Mouse (Mus musculus): ENCODE measurements around the gene Lce3e. TPM values are rescaled to one million over a fixed set of nuclear protein-coding genes. Genes with fewer than 3 reads are reported as not detected.

The Lce3e gene
- polyA plus RNA-seq (2015; fragmentation: Nextera tagmentation; extraction: Ambion mirVana): not detected in 2 replicates

DNA sequence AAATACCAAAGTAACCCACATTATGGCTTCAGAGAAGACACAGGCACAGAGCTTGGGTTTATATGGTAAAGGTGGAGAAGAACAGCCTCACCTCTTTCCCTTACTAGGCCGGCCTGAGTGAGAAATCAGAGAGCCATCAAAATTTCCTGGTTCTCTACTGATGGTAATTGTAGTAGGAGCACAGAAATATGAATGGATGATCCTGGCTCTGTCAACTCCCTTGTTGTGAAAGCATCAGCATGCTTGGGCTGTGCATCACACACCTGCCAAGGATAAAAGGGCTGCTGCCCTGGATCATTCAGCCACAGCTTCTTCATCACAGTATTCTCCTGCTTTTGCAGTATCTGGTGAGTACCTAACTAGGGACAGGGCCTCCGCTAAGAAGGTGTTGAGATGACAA, at the start of gene Lce3e:
TSS of gene Lce3e (plus strand) at position 301 of the 400 bp plus-strand sequence.
- no peaks in the 10 kb centered on the region for H3K4me1 ChIP-seq (replicated peaks; ENCODE audit: control insufficient read depth, insufficient read depth, low read length)
- no peak within 1 kb of the TSS for H3K27ac ChIP-seq (ENCODE audit: low read length)
- H3K36me3 ChIP-seq (ENCODE audit: control insufficient read depth, insufficient read depth): no peaks in the 10 kb centered on the region
- no peak within 1 kb of the TSS for H3K4me3 ChIP-seq (replicated peaks; ENCODE audit: low read length)
- no peaks in the 10 kb centered on the region for H3K27me3 ChIP-seq (replicated peaks; ENCODE audit: control insufficient read depth, insufficient read depth, low read length)
- ATAC-seq: no peak
- no peaks in the 10 kb centered on the region for H3K9me3 ChIP-seq (ENCODE audit: control insufficient read depth, low read length)
- H3K9ac ChIP-seq (replicated peaks; ENCODE audit: low read depth, low read length): no peak within 1 kb of the TSS
- no peak within 1 kb of the TSS for H3K4me2 ChIP-seq (ENCODE audit: low read length)
- WGBS: 88% methylated on average over 2 of the region's 2 CpGs

DNA sequence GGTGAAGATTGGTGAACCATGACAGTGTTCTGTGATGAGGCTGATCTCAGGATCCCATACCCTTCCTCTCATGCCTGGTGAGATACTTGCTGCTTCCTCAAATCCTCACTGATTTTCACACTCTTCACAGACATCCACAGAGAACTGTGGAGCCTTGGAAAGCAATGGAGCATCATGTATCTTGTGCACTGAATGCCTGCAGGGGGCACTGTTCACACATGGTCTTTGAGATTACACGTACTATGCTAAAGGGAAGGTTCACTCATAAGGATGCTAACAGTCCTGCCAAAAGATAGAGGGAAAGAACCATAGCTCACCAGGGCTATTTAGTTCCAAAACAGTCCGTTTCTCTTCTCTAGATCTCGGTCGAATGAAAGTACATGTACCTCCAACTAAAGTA, 46.5 kb upstream of the Lce3e start:
- 61% methylated on average over 4 of the region's 4 CpGs for WGBS
- no peak overlapping the region for H3K4me3 ChIP-seq (replicated peaks; ENCODE audit: low read length)
- no peaks in the 10 kb centered on the region for H3K36me3 ChIP-seq (ENCODE audit: control insufficient read depth, insufficient read depth)
- H3K4me2 ChIP-seq (ENCODE audit: low read length): no peak overlapping the region
- H3K27me3 ChIP-seq (replicated peaks; ENCODE audit: control insufficient read depth, insufficient read depth, low read length): no peaks in the 10 kb centered on the region
- H3K9me3 ChIP-seq (ENCODE audit: control insufficient read depth, low read length): no peaks in the 10 kb centered on the region
- no peak overlapping the region for H3K27ac ChIP-seq (ENCODE audit: low read length)
- H3K9ac ChIP-seq (replicated peaks; ENCODE audit: low read depth, low read length): no peak overlapping the region
- no peaks in the 10 kb centered on the region for H3K4me1 ChIP-seq (replicated peaks; ENCODE audit: control insufficient read depth, insufficient read depth, low read length)
- ATAC-seq: no peak

DNA sequence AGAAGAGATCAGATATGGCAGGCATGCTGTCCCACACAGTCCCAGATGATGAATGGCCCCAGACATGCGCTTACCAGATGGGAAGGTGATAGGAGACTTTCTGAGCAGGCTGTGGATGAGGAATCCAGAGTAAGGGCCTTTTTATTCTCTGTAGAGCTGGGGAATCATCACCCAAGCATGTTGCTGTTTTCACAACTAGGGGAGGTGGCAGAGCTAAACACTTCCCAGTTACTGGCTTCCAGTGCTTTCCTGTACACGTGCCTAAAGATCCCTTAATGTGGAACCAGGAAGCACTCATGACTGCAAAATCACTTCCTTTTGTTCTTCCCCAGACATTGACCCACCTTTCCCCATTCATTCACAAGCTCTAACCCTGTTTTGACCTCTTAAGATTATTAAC, 40.7 kb upstream of the Lce3e start, which contains the start of gene Lce3a:
TSS of gene Lce3a (minus strand) at position 101 of the 400 bp plus-strand sequence.
- Histone ChIP-seq H3K4me1 (replicated peaks; ENCODE audit: control insufficient read depth, insufficient read depth, low read length) (no peaks in the 10 kb centered on the region), H3K27me3 (replicated peaks; ENCODE audit: control insufficient read depth, insufficient read depth, low read length) (no peaks in the 10 kb centered on the region), H3K36me3 (ENCODE audit: control insufficient read depth, insufficient read depth) (no peaks in the 10 kb centered on the region), H3K9ac (replicated peaks; ENCODE audit: low read depth, low read length) (no peak within 1 kb of the TSS), H3K4me2 (ENCODE audit: low read length) (no peak within 1 kb of the TSS), H3K27ac (ENCODE audit: low read length) (no peak within 1 kb of the TSS), H3K9me3 (ENCODE audit: control insufficient read depth, low read length) (no peaks in the 10 kb centered on the region), H3K4me3 (replicated peaks; ENCODE audit: low read length) (no peak within 1 kb of the TSS)
- 76% methylated on average over 2 of the region's 2 CpGs for WGBS
- no peak for ATAC-seq

DNA sequence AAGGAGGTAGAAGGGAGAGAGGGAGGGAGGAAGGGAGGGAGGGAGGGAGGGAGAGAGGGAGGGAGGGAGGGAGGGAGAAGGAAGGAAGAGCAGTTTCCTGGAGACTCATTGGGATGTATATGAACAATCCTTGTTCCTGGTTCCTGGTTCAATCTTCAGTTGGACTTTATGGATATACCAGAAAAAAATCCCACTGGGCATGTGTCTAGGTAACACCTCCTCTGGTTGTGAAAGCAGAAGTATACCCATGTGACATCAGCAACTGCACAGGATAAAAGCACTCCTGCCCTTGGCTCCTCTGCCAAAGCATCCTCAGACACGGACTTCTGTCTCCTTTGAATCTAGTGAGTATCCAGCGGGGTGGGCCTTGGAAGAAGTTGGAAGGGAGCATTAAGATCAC, 34.2 kb upstream of the Lce3e start, which contains the start of gene Lce3b:
TSS of gene Lce3b (plus strand) at position 301 of the 400 bp plus-strand sequence.
- no peak for ATAC-seq
- H3K9ac ChIP-seq (replicated peaks; ENCODE audit: low read depth, low read length): no peak within 1 kb of the TSS
- no peak within 1 kb of the TSS for H3K27ac ChIP-seq (ENCODE audit: low read length)
- 64% methylated on average over 2 of the region's 2 CpGs for WGBS
- no peak within 1 kb of the TSS for H3K4me3 ChIP-seq (replicated peaks; ENCODE audit: low read length)
- H3K9me3 ChIP-seq (ENCODE audit: control insufficient read depth, low read length): no peaks in the 10 kb centered on the region
- H3K27me3 ChIP-seq (replicated peaks; ENCODE audit: control insufficient read depth, insufficient read depth, low read length): no peaks in the 10 kb centered on the region
- H3K4me1 ChIP-seq (replicated peaks; ENCODE audit: control insufficient read depth, insufficient read depth, low read length): no peaks in the 10 kb centered on the region
- H3K36me3 ChIP-seq (ENCODE audit: control insufficient read depth, insufficient read depth): no peaks in the 10 kb centered on the region
- H3K4me2 ChIP-seq (ENCODE audit: low read length): no peak within 1 kb of the TSS

DNA sequence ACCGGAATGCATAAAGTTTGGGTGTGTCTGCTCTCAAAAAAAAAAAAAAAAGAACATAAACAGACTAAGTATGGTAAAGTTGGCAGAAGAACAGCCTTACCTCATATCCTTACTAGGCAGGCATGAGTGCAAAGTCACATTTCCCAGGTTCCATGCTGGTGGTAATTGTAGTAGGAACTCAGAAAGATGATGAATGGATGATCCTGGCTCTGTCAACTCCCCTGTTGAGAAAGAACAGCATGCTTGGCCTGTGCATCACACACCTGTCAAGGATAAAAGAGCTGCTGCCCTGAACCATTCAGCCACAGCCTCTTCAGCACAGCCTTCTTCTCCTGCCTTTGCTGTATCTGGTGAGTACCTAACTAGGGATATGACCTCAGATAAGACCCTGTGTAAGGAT, 22.7 kb upstream of the Lce3e start, which contains the start of gene Lce3c:
TSS of gene Lce3c (plus strand) at position 301 of the 400 bp plus-strand sequence.
- Histone ChIP-seq H3K4me1 (replicated peaks; ENCODE audit: control insufficient read depth, insufficient read depth, low read length) (no peaks in the 10 kb centered on the region), H3K9ac (replicated peaks; ENCODE audit: low read depth, low read length) (no peak within 1 kb of the TSS), H3K27ac (ENCODE audit: low read length) (no peak within 1 kb of the TSS), H3K4me3 (replicated peaks; ENCODE audit: low read length) (no peak within 1 kb of the TSS), H3K27me3 (replicated peaks; ENCODE audit: control insufficient read depth, insufficient read depth, low read length) (no peaks in the 10 kb centered on the region), H3K4me2 (ENCODE audit: low read length) (no peak within 1 kb of the TSS), H3K9me3 (ENCODE audit: control insufficient read depth, low read length) (no peaks in the 10 kb centered on the region), H3K36me3 (ENCODE audit: control insufficient read depth, insufficient read depth) (no peaks in the 10 kb centered on the region)
- no peak for ATAC-seq
- whole genome bisulfite sequencing: 83% methylated on average over 1 of the region's 1 CpGs

DNA sequence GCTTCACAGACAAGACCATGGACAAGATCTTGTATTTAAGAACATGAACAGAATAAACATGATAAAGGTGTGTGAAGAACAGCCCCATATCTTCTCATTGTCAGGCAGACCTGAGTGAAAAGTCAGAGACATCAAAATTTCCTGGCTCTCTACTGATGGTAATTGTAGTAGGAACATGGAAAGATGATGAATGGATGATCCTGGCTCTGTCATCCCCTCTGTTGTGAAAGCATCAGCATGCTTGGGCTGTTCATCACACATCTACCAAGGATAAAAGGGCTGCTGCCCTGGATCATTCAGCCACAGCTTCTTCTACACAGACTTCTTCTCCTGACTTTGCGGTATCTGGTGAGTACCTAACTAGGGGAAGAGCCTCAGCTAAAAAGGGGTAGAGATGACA, 9.8 kb upstream of the Lce3e start, which contains the start of gene Lce3d:
TSS of gene Lce3d (plus strand) at position 301 of the 400 bp plus-strand sequence.
- 96% methylated on average over 1 of the region's 1 CpGs for WGBS

DNA sequence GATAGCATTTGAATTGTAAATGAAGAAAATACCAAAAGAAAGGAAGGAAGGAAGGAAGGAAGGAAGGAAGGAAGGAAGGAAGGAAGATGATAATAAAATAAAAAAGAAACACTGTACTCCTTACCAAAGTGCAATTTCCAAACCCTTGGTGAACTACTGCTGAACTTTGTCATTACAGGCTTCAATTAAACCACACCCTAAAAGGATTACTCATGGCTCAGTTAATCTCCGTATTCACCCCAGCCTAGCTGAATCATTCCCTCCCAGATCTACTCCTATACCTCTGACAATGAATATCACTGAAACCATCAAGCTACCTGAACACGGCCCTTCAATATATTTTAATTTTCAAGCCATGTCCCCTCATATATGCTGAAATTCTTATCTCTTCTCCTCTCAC, 11.6 kb downstream of the Lce3e start:
- no peaks in the 10 kb centered on the region for H3K4me1 ChIP-seq (replicated peaks; ENCODE audit: control insufficient read depth, insufficient read depth, low read length)
- 76% methylated on average over 2 of the region's 2 CpGs for WGBS
- H3K27ac ChIP-seq (ENCODE audit: low read length): no peak overlapping the region
- H3K9me3 ChIP-seq (ENCODE audit: control insufficient read depth, low read length): no peaks in the 10 kb centered on the region
- H3K27me3 ChIP-seq (replicated peaks; ENCODE audit: control insufficient read depth, insufficient read depth, low read length): no peaks in the 10 kb centered on the region
- no peak overlapping the region for H3K4me3 ChIP-seq (replicated peaks; ENCODE audit: low read length)
- no peak for ATAC-seq
- H3K4me2 ChIP-seq (ENCODE audit: low read length): no peak overlapping the region
- no peak overlapping the region for H3K9ac ChIP-seq (replicated peaks; ENCODE audit: low read depth, low read length)
- no peaks in the 10 kb centered on the region for H3K36me3 ChIP-seq (ENCODE audit: control insufficient read depth, insufficient read depth)

More for the DNA sequence above, 9.8 kb upstream of the Lce3e start, which contains the start of gene Lce3d:
- no peak within 1 kb of the TSS for H3K27ac ChIP-seq (ENCODE audit: low read length)
- no peak within 1 kb of the TSS for H3K4me2 ChIP-seq (ENCODE audit: low read length)
- no peaks in the 10 kb centered on the region for H3K4me1 ChIP-seq (replicated peaks; ENCODE audit: control insufficient read depth, insufficient read depth, low read length)
- no peaks in the 10 kb centered on the region for H3K9me3 ChIP-seq (ENCODE audit: control insufficient read depth, low read length)
- no peak for ATAC-seq
- no peak within 1 kb of the TSS for H3K4me3 ChIP-seq (replicated peaks; ENCODE audit: low read length)
- H3K27me3 ChIP-seq (replicated peaks; ENCODE audit: control insufficient read depth, insufficient read depth, low read length): no peaks in the 10 kb centered on the region
- no peaks in the 10 kb centered on the region for H3K36me3 ChIP-seq (ENCODE audit: control insufficient read depth, insufficient read depth)
- H3K9ac ChIP-seq (replicated peaks; ENCODE audit: low read depth, low read length): no peak within 1 kb of the TSS

DNA sequence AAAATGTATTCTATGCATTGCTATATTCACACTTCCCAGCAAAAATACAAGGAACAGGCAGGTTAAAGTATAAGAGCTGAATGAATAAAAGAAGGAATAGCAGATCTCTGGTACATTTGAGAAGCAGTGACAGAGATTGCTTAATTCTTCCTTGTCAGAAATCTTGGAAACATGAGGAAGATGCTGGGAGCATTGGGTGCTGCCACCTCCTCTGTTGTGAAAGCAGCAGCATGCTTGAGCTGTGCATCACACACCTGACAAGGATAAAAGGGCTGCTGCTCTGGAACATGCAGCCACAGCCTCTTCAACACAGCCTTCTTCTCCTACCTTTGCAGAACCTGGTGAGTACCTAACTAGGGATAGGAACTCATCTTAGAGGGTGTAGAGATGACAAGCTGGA, 25.1 kb downstream of the Lce3e start, which contains the start of gene Lce3f:
TSS of gene Lce3f (plus strand) at position 301 of the 400 bp plus-strand sequence.
- H3K4me1 ChIP-seq (replicated peaks; ENCODE audit: control insufficient read depth, insufficient read depth, low read length): no peaks in the 10 kb centered on the region
- no peaks in the 10 kb centered on the region for H3K27me3 ChIP-seq (replicated peaks; ENCODE audit: control insufficient read depth, insufficient read depth, low read length)
- no peak for ATAC-seq
- no peak within 1 kb of the TSS for H3K4me2 ChIP-seq (ENCODE audit: low read length)
- no peaks in the 10 kb centered on the region for H3K36me3 ChIP-seq (ENCODE audit: control insufficient read depth, insufficient read depth)
- no peak within 1 kb of the TSS for H3K9ac ChIP-seq (replicated peaks; ENCODE audit: low read depth, low read length)
- H3K9me3 ChIP-seq (ENCODE audit: control insufficient read depth, low read length): no peaks in the 10 kb centered on the region
- H3K27ac ChIP-seq (ENCODE audit: low read length): no peak within 1 kb of the TSS
- H3K4me3 ChIP-seq (replicated peaks; ENCODE audit: low read length): no peak within 1 kb of the TSS

DNA sequence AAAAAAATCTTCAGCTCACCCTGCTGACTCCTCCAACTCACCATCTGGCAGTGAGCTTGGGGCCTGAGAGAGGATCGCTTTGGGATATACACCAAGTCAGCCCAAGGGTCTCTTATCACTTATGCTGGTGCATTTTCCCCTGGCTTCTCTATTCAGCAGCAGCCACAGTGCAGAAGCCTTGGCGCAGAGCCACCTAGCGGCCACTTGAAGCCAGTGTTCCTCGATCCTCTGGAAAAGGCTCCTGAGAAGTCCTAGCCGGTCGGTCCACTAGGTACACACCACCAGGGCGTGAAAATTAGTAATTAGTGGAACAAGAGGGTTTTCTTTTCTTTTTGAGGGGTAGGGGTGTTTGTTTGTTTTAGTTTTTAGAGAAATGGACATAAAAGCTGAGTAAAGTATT, 31.8 kb downstream of the Lce3e start:
- H3K27ac ChIP-seq (ENCODE audit: low read length): no peak overlapping the region
- WGBS: 3% methylated on average over 7 of the region's 7 CpGs
- H3K4me2 ChIP-seq (ENCODE audit: low read length): no peak overlapping the region
- H3K27me3 ChIP-seq (replicated peaks; ENCODE audit: control insufficient read depth, insufficient read depth, low read length): no peaks in the 10 kb centered on the region
- H3K4me1 ChIP-seq (replicated peaks; ENCODE audit: control insufficient read depth, insufficient read depth, low read length): no peaks in the 10 kb centered on the region
- ATAC-seq: peak; percentile 95
- no peaks in the 10 kb centered on the region for H3K9me3 ChIP-seq (ENCODE audit: control insufficient read depth, low read length)
- H3K9ac ChIP-seq (replicated peaks; ENCODE audit: low read depth, low read length): no peak overlapping the region
- H3K36me3 ChIP-seq (ENCODE audit: control insufficient read depth, insufficient read depth): no peaks in the 10 kb centered on the region
- no peak overlapping the region for H3K4me3 ChIP-seq (replicated peaks; ENCODE audit: low read length)

DNA sequence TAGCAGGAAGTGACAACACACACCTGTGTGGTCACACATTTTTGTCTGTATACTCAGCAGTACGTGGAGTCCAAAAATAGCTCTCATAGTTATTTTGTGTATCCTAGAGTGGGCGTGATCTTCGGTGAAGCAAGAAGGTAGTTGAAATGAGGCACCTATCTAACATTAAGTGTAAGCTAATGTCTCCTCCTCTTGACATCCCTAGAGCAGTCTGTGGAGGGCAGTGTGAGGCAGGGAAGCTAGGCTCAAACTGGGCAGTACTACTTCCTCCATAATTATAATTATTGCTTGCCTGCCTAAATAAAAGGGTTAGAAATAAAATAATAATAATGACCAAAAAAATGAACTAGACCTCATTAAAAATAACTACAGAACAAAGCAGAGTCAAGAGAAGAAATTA, 33.8 kb downstream of the Lce3e start:
- no peak overlapping the region for H3K4me3 ChIP-seq (replicated peaks; ENCODE audit: low read length)
- no peaks in the 10 kb centered on the region for H3K4me1 ChIP-seq (replicated peaks; ENCODE audit: control insufficient read depth, insufficient read depth, low read length)
- H3K36me3 ChIP-seq (ENCODE audit: control insufficient read depth, insufficient read depth): no peaks in the 10 kb centered on the region
- 91% methylated on average over 3 of the region's 3 CpGs for WGBS
- H3K4me2 ChIP-seq (ENCODE audit: low read length): no peak overlapping the region
- H3K9ac ChIP-seq (replicated peaks; ENCODE audit: low read depth, low read length): no peak overlapping the region
- no peaks in the 10 kb centered on the region for H3K27me3 ChIP-seq (replicated peaks; ENCODE audit: control insufficient read depth, insufficient read depth, low read length)
- H3K9me3 ChIP-seq (ENCODE audit: control insufficient read depth, low read length): no peaks in the 10 kb centered on the region
- no peak overlapping the region for H3K27ac ChIP-seq (ENCODE audit: low read length)
- no peak for ATAC-seq
